Mouse (Mus musculus) limb, embryonic 14.5 days (tissue): ENCODE measurements at regions not wholly inside any gene's neighbourhood (a gene's known extent, or its start where the extent isn't known, plus 50 kb on each side); places are given as distances from the start of the nearest gene placed in this dataset.

ENCODE experiments used
- ATAC-seq: fragments of 200-750 bp; cut with Nextera tagmentation; 2 replicates; pipeline ENCODE4 v1.8.0; 2017; ENCODE audit warnings: low read depth, moderate number of reproducible peaks, moderate TSS enrichment; ENCODE audit not compliant: low FRiP score
- DNase-seq: peaks from one replicate; pipeline ENCODE4 v3.0.0-alpha.2; 2015; ENCODE audit warnings: low spot score
- H3K27ac ChIP-seq: fragments of 300-500 bp; sonication (generic); replicated peaks from 2 replicates; pipeline ENCODE4 v1.5.1; 2014; ENCODE audit warnings: low read depth, mild to moderate bottlenecking, low read length, moderate library complexity, mixed read lengths
- H3K27me3 ChIP-seq: fragments of 300-500 bp; sonication (generic); 2 replicates; pipeline ENCODE4 v1.6.1; 2014; ENCODE audit warnings: low read length, mixed read lengths; ENCODE audit not compliant: control insufficient read depth, insufficient read depth
- H3K36me3 ChIP-seq: fragments of 300-500 bp; sonication (generic); 2 replicates; pipeline ENCODE4 v1.6.1; 2014; ENCODE audit warnings: mild to moderate bottlenecking, low read length, moderate library complexity, mixed read lengths; ENCODE audit not compliant: control insufficient read depth, insufficient read depth
- H3K4me1 ChIP-seq: fragments of 300-500 bp; sonication (generic); 2 replicates; pipeline ENCODE4 v1.6.1; 2014; ENCODE audit warnings: antibody characterized with exemption, low read length, mixed read lengths; ENCODE audit not compliant: control insufficient read depth, insufficient read depth
- H3K4me2 ChIP-seq: fragments of 300-500 bp; sonication (generic); replicated peaks from 2 replicates; pipeline ENCODE4 v1.6.1; 2014; ENCODE audit warnings: low read depth, mild to moderate bottlenecking, low read length, moderate library complexity; ENCODE audit not compliant: severe bottlenecking
- H3K4me3 ChIP-seq: fragments of 300-500 bp; sonication (generic); replicated peaks from 2 replicates; pipeline ENCODE4 v1.5.1; 2014; ENCODE audit warnings: low read length
- H3K9ac ChIP-seq: fragments of 300-500 bp; sonication (generic); 2 replicates; pipeline ENCODE4 v1.6.1; 2014; ENCODE audit warnings: mild to moderate bottlenecking, low read depth, low read length, moderate library complexity; ENCODE audit not compliant: severe bottlenecking
- H3K9me3 ChIP-seq: fragments of 300-500 bp; sonication (generic); 2 replicates; pipeline ENCODE4 v1.6.1; 2016; ENCODE audit warnings: low read length; ENCODE audit not compliant: control insufficient read depth
- POLR2A ChIP-seq: fragments of 200-500 bp; IDR thresholded peaks from 2 replicates; pipeline ENCODE4 v1.8.0; 2012; ENCODE audit warnings: inconsistent platforms, mild to moderate bottlenecking, moderate library complexity, borderline replicate concordance; ENCODE audit not compliant: insufficient read depth, insufficient read length; ENCODE audit errors: extremely low read depth
- WGBS: fragments of 180-500 bp; shearing (Covaris S2); extraction: QIAGEN DNeasy Blood & Tissue Kit; methylation state at CpG from one replicate; pipeline ENCODE4 v1.1.7; 2014; 5-methylcytosine and 5-hydroxymethylcytosine counted together

DNA sequence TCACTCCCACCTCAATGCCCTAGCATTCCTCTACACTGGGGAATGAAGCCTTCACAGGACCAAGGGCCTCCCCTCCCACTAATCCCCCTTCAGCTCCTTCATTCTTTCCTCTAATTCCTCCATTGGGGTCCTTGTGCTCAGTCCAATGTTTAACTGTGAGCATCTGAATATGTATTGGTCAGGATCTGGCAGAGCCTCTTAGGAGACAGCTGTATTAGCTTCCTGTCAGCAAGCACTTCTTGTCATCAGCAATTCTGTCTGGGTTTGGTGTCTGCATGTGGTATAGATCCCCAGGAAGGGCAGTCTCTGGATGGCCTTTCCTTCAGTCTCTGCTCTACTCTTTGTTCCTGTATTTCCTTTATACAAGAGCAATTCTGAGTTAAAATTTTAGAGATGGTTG, 426.8 kb upstream of the 2610001J05Rik start:
- Histone ChIP-seq H3K4me1 (no peaks in the 10 kb centered on the region), H3K4me3 (no peak overlapping the region), H3K9ac (no peak overlapping the region), H3K4me2 (no peak overlapping the region), H3K9me3 (no peaks in the 10 kb centered on the region), H3K27me3 (no peaks in the 10 kb centered on the region), H3K27ac (no peak overlapping the region), H3K36me3 (no peaks in the 10 kb centered on the region)
- TF ChIP-seq POLR2A, result no peak
- ATAC-seq, result no peak
- DNase-seq, result no peak

DNA sequence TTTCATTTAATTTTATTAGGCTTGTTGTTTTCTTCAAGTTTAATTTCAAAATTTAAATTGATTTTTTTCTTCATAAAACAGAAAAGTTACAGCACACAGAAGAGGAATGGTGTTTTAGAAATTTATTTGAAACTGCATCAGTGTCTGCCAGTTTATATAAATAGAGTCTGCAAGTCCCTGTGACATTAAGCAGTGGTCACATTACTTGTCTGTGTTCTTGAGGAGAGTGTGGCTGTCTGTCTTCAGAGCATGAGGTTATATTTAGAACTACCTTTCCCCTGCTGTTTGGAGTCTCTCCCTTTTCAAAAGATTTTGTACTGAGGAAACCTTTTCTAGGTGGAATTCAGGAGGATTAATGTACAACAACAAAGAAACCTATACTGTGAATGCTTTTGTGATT, 426.1 kb upstream of the 2610001J05Rik start:
- Histone ChIP-seq H3K36me3 (no peaks in the 10 kb centered on the region), H3K9ac (no peak overlapping the region), H3K27me3 (no peaks in the 10 kb centered on the region), H3K4me3 (no peak overlapping the region), H3K4me1 (no peaks in the 10 kb centered on the region), H3K4me2 (no peak overlapping the region), H3K9me3 (no peaks in the 10 kb centered on the region), H3K27ac (no peak overlapping the region)
- DNase-seq (no peak), ATAC-seq (no peak)
- TF ChIP-seq POLR2A, result no peak

DNA sequence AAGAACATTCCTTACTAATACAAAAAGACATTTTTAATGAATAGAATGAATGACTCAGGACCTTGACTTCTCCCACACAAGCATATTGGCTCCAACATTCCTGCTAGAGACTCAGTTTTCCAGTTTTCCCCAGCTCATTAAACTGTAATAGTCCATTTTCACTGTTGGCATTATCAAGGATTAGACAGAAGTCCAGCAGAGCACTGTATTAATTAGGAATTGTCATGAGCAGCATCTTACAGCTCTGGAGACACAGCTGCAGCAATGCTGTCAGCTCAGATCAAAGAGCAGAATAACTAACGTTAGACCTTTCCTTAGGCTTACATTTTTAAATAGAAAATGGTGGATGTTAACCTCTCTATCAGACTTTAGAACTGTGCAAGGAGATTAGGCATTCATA, 419.5 kb upstream of the 2610001J05Rik start:
- no peaks in the 10 kb centered on the region for H3K4me1 ChIP-seq
- DNase-seq (no peak), ATAC-seq (no peak)
- no peak overlapping the region for H3K27ac ChIP-seq
- no peaks in the 10 kb centered on the region for H3K9me3 ChIP-seq
- no peak for TF ChIP-seq POLR2A
- H3K36me3 ChIP-seq, result no peaks in the 10 kb centered on the region
- 59% methylated on average over 1 of the region's 1 CpGs for WGBS
- H3K4me2 ChIP-seq, result no peak overlapping the region
- no peaks in the 10 kb centered on the region for H3K27me3 ChIP-seq
- H3K4me3 ChIP-seq, result no peak overlapping the region
- H3K9ac ChIP-seq, result no peak overlapping the region

DNA sequence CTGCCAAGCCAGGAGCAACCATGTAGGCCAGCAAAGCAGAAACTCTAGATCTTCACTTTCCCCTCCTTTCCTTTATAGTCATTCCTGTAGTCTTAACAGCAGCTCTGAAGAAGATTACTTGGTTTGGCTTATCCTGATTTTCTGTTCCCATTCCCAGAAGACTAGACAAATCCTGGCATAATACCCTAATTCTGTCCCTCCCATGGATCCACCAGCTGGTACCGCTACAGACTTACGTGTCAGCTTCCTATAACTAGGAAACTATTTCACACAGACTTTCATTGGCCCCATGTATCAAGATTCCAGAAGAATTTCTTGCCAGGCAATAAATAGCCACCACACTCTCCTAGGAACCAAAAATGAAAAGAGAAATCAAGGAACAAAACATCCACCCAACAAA, 410.2 kb upstream of the 2610001J05Rik start:
- Histone ChIP-seq H3K27me3 (no peaks in the 10 kb centered on the region), H3K36me3 (no peaks in the 10 kb centered on the region), H3K4me1 (no peaks in the 10 kb centered on the region), H3K9me3 (no peaks in the 10 kb centered on the region), H3K9ac (no peak overlapping the region), H3K27ac (no peak overlapping the region), H3K4me3 (no peak overlapping the region), H3K4me2 (no peak overlapping the region)
- ATAC-seq (no peak), DNase-seq (no peak)
- TF ChIP-seq POLR2A, result no peak
- 89% methylated on average over 2 of the region's 2 CpGs for WGBS

DNA sequence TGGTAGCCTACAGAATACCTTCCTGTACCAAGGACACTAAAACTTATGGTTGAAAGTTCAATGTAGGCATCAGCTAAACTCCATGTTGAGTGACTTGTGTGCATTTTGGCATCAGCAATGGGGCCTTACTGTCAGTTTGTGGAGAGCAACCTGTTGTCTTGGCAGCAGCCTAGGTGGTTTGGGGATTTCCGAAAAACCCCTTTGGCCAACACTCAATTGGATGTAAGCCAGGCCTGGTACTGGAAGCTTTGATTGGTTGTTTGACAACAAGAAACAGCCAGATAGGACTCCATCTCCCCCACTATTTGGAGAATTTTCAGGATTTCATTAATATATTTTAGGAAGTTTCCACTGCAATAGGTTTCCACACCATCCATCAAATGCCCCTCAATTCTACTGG, 390.6 kb upstream of the 2610001J05Rik start:
- DNase-seq, result no peak
- Histone ChIP-seq H3K4me1 (no peaks in the 10 kb centered on the region), H3K36me3 (no peaks in the 10 kb centered on the region), H3K9ac (no peak overlapping the region), H3K4me2 (no peak overlapping the region), H3K4me3 (no peak overlapping the region), H3K9me3 (no peaks in the 10 kb centered on the region), H3K27ac (no peak overlapping the region), H3K27me3 (no peaks in the 10 kb centered on the region)
- ATAC-seq, result no peak
- TF ChIP-seq POLR2A, result no peak
- 86% methylated on average over 1 of the region's 1 CpGs for WGBS

DNA sequence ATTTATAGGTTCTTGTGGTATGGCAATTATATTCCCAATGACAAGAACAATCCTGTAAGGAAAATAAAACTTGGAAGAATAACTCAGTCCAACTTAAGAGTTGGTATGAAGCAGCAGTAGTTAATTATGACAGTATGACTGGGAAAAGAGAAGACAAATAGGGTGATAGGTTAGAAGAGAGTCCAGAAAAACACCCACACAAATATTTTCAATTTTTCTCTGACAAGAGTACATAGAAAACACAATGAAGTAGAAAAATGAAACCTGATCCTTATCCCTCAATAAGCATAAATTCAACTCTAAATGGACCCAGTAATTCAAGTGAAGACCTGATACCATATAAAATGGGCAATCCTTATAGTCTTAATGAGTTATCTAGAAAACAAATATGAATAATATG, 369.0 kb upstream of the 2610001J05Rik start:
- H3K9ac ChIP-seq, result no peak overlapping the region
- H3K4me1 ChIP-seq, result no peaks in the 10 kb centered on the region
- H3K9me3 ChIP-seq, result no peaks in the 10 kb centered on the region
- TF ChIP-seq POLR2A, result no peak
- no peak overlapping the region for H3K27ac ChIP-seq
- ATAC-seq (no peak), DNase-seq (no peak)
- H3K27me3 ChIP-seq, result no peaks in the 10 kb centered on the region
- H3K4me2 ChIP-seq, result no peak overlapping the region
- H3K36me3 ChIP-seq, result no peaks in the 10 kb centered on the region
- no peak overlapping the region for H3K4me3 ChIP-seq
